Mouse (Mus musculus): ENCODE measurements at regions not wholly inside any gene's neighbourhood (a gene's known extent, or its start where the extent isn't known, plus 50 kb on each side); places are given as distances from the start of the nearest gene placed in this dataset.
A peak's percentile ranks its signal among the peaks of the same experiment; 100 is the strongest.

DNA sequence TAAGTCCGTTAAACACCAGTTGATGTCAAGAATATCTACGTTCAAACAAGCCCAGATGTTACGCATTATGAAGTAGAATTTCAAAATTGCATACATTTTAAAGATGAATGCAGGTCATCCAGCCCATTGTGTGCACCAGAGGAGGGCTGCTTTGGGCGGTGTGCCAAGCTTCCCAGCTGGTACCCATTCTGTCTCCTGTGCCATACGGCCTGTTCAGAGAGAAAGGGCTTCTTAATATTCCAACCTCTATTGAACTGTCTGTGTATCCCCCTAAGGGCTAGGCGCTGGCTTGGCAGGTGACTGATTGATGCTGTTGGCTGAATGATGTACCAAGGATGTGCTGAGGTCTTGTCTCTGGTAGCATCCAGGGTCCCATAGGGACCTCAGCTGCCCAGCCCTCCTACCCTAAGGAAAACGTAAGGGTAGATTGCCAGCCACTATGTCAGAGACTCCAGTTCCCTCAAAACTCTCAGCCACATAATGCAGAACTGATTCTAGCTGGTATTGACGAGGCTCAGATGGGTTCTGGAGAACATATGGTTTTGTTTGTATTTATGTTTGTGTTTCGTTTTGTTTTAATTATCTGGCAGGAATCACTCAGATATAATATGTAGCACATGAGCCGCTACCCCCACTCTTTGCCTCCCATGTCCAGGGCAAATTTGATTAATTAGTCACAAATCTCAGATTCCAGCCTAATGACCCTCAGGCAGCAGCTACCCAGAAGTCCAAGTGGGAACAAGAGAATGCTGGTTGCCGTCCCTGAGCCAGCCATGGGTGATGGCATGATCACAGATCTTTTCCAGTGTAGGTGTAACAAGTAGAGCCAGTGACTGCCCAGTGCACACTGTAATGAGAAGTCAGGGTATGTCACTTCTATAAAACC lies 212.0 kb upstream of the Usp24 start:
- no peak for DNase-seq (ENCODE audit: low read depth, low spot score)

DNA sequence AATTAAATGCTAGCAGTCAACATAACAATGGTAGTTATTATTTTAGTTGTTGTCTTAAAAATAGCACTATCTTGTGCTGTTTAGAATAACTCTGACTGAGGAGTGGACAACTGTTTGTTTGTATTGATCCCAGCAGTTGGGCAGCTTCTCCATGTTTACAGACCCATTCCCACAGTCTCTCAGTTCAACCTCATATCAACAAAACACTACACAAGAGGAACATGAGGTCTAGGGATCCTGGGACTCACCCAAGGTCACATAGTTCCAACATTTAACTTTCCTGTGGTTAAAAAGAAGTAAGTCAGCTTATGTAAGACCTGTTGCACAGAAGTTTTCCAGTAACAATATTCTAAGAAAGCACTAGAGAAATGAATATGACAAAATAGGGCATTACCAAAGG lies 203.0 kb upstream of the Usp24 start:
- no peak for DNase-seq (ENCODE audit: low read depth, low spot score)

DNA sequence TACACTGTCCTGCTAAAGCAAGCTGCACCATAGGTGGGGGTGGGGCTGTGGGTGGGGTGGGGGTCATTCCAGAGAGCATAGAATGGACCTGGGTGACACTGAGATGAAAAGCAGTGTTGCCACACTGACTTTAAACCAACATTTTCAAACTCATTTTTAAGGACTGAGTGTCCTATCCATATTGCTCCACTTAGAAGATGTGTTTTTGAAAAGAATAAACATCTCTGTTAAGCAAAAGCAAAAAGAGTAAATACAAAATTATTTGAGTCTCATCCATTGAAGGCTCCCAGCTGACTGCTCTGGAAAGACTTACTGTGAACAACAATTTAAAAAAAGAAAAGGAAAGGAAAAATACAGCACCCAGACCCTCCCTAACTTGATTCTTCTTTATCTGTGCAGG lies 202.3 kb upstream of the Usp24 start:
- DNase-seq (ENCODE audit: low read depth, low spot score): no peak

DNA sequence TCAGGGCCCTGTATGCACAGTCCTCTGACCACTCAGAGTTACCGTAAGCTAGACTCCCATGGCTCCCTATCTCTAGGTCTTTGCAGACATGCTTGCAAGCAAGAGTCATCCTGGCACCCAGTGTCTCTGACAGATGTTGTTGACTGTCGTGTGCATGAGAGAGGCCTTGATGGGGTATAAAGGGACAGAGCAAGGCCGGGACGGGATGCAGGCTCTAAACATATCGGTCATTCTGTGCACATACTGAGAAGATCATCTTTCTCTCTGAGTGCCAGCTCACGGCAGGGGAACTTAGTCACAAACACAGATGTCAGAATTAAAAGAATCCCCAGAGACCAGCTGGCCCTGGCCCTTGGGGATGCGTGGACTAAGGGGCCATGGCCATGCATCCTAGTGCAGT lies 199.4 kb upstream of the Usp24 start:
- no peak for DNase-seq (ENCODE audit: low read depth, low spot score)

DNA sequence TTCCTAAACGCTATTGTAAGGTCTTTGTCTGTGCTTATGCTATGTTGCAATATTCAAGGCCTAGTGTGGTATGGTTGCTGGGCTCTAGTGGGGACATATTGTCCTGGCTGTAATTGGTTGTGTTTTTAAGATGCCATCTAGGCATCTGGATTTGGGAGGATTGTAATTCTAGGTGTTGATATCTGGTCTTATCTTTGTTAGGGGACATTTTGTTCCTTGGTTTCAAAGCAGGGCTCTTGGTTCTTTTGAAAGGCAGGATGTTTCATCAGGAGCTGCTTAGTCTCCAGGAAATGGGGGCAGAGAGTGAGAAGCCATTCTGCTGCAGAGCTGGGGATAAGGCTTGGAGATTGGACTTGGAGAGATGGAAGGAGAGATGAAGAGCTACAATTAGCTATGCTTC lies 194.7 kb upstream of the Usp24 start:
- no peak for DNase-seq (ENCODE audit: low read depth, low spot score)

DNA sequence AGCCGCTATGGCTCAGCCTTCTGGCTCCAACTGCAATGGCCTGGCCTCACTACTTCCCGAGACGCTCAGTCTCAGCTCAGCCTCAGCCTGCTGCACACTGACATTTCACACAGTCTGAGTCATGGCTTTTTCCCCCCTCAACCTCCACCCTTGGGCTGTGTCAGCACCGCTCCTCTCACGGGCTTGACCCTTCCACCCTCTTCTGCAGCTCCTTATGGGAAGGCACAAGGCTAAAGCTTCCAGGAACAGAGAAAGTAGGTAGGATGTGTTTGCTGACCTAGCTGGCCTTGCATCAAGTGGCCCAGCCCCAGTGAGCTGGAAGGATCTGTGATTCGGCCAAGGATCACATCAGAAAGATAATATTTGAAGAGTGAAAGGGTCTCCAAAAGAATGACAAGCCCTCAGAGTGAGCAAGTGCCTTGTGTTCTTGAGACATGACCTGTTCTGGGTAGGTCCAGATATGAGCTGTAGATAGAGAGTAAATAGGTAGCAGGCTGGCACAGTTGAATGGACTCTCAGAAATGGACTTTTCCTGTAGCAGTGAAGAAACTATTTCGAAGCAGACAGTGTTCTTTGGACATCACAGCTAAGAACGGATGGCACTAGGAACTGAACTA lies 192.9 kb upstream of the Usp24 start:
- no peak for DNase-seq (ENCODE audit: low read depth, low spot score)

DNA sequence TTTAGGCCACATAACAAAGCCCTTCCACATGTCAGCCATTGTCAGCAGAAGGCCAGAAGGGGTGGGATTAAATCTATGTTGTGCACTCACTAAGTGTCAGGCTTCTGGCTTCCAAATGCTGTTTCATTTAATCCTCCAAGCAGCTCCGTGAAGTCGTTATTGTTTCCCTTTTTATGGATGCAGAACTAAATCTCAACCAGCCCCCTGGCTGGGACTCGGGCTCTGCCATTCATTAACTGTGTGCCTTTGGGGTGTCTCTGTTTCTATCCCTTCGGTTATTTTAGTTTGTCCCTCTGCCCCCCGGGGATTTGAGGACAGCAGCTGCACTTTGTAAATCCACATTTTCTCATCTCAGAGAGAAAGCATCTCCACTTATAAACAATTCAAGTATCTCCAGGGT lies 188.8 kb upstream of the Usp24 start:
- DNase-seq (ENCODE audit: low read depth, low spot score): no peak

DNA sequence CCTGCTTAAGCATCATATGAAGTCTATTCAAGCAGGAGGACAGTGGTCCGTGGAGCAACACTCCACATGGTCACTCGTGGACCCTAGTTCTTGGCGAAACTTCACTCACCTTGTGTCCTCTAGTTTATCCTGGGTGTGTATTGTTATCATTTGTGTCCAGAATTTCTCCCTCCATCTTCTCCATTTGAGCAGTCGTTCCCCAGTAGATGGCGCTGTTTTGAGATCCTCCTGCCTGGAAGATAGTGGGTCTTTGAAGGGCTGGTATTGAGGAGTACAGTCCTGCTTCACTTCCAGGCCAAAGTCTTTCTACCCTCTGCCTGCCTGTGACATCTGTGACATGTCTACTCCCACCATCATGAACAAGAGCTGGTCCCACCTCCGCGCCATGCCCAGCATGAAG lies 188.4 kb upstream of the Usp24 start:
- DNase-seq (ENCODE audit: low read depth, low spot score): peak; percentile 40

DNA sequence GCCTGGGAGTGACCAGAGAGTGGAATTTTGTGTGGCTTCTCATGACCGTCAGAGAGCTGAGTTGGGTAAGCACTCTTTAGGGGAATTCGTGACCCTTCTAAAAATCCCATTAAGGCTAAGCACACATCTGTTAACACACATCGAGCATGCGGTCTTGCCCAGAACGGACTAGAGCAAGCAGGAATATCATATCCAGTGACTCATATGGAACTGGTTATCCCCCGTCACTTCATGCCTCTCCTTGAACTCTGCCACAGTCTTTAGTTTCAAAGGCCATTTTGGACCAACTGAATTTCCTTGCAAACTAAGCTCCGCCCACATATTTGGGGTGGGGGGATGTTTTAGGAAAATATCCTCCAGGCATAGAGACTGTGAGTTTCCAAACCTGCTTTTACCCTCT lies 186.7 kb upstream of the Usp24 start:
- no peak for DNase-seq (ENCODE audit: low read depth, low spot score)

DNA sequence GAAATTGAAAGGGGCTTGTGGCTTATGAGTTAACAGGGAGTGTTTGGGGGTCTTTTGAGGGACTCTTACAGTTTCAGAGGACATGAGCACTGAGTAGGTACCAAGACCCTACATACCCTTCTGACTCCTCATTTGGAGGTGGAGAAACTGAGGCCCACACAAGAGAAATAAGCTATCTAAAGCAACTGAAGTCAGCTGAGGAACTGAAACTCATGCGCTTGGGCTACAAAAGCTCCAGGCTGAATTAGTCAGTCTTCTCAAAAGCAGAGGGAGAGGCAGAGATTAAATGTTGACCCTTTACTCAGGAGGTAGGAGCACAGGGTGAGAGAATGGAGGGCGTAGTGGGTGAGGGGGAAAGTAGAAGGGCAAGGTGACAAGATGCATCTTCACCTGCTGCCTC lies 186.2 kb upstream of the Usp24 start:
- DNase-seq (ENCODE audit: low read depth, low spot score): no peak

DNA sequence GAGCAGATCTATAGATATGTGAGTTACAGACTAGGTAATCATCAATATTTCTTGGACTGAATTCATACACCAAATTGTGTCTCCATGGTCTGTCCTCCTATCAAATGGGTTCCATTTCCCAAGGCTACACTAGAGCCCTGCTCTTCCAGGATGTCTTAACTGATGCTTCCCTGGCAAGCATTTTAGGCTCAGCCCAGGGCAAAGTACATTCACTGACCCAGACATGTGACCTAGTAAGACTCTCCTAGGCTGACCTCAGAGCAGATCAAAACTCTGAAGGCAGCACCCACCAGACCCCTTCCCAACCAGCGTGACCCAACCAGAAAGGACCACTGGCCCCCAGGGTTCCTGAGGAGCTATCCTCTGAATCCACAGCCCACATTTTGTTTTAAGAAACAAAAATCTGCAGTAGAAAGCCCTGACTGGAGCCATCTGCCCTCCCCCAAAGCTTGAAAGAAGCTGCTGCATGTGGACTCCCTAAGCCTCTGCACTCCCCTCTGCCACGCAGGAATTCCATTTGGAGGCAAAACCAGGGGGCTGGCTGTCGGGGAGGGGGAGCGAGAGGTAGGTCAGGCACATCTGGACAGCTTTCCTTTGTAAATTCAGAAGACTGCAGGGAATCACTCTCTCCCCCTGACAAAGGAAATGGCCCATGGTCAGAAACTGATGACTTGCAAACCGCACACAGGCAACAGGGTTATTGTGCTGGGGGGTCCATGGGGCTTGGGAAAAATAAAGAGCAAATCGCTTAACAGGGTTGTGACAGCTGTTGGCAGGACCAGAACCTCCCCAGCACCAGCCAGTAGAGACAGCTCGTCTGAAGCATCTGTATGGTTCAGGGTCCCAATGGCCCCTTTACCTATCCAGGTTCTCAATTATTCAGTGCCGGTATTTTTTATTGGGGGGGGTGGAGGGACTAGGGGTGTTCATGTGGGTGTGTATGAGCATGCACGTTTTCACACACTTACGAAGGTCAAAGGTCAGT lies 182.0 kb upstream of the Usp24 start:
- DNase-seq (ENCODE audit: low read depth, low spot score): no peak

DNA sequence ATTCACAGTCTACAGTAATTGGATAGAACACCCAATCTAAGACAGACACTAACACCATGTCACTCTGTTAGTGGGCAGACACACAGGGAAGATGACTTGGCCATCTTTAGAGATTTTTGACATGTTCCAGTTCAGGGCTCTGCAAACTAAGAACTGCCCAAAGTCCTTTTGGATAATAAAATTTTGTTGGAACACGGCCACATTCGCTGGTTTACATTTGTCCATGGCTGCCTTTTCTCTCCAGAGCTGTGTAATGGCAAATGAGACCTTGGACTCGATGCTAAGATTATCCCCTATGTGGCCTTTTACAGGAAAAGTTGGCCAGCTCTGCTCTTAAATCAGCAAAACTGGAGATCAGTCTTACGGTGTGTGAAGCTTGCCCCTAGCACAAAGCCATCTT lies 173.3 kb upstream of the Usp24 start:
- DNase-seq (ENCODE audit: low read depth, low spot score): no peak

DNA sequence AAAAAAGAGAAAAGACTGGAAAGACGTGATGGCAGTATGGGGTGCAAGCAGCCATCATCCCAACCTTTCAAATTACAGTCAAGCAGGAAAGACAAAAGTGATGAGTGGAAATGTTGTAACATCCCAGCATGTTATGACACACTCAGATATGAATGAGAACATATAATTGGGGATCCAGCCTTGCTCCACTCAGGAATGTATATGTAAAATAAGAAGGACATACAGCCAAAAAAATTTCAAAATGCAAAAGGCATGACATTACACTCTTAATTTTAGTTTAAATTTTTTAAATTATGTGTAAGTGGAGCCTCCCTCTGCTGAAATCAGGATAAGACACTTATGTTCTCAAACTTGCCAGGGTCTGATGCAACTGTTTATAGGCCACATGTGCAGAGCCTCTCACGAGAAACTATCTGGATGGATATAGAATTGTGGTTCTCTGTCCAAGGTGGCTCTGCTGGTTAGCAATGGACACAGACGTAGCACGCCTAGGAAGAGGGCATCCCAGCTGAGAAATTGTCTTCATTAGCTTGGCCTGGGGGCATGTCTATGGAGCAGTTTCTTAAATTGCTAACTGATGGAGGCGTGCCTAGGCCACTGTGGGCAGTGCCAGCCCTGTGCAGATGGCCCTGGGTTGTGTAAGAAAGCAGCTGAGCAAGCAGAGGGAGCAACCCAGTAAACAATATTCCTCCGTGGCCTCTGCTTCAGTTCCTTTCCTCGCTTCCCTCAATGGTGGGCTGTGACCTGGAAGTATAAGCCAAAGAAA lies 171.5 kb upstream of the Usp24 start:
- no peak for DNase-seq (ENCODE audit: low read depth, low spot score)

DNA sequence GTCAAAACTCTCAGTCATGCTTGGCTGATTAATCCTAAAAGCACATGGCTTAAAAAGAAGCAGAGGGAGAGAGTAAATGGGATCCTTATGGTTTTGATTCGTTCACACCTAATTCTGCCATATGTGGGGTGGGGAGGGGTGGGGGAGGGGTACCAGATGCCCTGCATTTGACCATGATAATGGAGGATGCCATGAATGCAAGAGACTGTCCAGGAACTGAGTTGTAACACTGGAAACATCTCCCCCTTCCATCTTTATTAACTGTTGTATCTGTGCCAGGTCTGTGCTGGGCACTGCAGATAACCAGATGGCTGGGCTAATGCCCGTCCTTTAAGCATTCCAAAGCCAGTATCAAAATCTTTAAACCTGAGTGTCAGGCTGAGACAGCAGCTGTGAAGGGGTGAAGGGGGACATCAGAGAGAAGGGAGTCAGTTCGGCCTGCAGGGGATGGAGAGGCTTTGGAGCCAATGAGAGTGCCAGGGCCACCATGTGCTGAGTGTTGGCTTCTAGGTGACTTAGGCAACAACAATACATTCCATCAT lies 169.0 kb upstream of the Usp24 start:
- DNase-seq (ENCODE audit: low read depth, low spot score): no peak

DNA sequence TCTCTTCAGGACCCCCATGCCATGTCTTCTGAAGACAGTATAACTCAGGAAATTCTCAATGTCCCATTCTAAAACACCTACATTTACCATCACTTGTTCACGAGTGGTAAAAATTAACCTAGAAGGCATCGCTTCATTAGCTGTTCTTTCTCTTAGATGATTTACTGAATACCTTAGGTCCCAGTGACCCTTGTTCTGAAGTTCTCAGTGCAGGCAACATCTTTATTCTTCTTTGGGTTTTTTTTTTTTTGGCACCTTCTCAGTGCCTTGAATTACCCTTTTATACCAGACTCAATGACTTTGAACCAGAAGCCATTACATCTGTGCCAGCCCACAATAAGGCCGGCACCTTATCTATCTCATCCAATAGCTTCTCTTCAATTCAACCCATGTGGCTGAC lies 167.1 kb upstream of the Usp24 start:
- no peak for DNase-seq (ENCODE audit: low read depth, low spot score)

DNA sequence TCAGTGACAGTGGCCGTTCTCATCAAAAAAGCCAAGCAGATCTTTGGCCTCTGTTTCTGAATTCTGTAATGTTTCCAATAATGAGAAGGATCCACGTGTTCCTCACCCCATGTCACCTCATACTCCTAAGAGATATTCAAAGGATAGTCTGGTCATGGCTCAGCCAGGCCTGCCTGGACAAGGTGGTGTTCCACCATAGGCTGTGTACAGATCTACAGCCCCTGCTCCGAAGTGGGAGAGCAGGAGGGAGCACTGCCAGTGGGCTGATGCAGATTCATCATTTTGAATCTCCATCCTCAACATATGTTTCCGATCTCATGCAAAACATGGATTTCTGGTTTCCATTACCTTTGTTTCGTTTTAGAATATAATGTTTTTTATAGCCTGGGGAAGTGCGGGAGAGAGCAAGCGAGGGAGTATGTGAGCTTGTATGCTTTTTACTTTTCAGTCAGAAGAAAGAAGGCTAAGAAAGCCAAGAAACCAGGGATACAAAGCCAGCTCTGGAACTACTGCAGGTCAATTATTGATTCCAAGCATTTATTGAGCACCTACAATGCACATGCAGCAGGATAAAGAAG lies 166.5 kb upstream of the Usp24 start:
- DNase-seq (ENCODE audit: low read depth, low spot score): no peak

DNA sequence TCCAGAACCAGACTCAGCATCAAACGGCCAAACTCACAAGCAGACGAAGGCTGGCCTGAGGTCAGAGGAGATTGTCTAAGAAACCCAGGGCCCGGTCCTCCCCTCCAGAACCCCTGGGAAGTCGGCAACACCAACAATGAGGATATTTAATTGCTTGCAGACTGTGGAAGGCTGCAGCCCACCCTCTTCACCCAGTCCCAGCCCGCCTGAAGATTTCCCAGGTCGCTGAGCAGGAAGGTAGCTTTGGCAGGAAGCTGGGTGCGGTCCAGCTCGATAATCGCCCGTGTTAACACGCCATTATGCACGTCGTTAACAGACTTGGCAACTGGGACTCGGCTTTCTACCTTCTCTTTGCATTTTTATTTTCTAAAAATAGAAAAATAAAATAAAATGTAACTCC lies 165.2 kb upstream of the Usp24 start:
- peak; percentile 18 for DNase-seq (ENCODE audit: low read depth, low spot score)

DNA sequence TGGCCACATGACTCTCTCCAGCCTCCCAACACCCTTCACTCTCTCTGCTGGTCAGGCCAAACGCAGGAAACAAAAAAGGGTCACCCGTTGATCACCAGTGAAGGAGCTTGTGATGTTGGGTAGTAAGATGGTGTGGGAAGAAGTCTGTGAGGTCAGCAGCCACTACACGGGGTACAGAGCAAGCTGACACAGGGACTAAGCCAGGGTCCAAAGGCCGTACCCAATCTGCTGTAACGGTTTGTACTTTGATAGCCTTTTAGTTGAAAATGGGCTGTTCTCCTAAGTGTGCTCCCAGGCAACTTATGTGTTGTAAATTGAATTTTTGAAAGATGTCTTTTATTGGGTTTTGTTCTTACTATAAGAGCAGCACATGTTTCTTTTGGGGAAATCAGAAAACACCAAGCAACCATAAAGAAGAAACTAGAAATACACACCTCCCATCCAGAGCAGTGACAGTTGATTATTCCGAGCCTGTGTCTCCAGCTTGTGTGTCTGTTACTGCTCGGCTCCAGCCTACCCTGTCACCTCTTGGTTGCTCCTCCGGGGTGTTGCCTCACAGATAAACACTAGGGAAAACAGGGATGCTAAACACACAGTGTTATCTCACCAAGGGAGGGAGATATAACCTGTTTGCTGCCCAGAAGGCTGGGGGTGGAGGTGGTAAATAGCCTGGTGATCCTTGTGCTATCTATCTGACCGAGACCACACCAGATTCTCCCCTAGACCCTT lies 158.4 kb upstream of the Usp24 start:
- DNase-seq (ENCODE audit: low read depth, low spot score): no peak

DNA sequence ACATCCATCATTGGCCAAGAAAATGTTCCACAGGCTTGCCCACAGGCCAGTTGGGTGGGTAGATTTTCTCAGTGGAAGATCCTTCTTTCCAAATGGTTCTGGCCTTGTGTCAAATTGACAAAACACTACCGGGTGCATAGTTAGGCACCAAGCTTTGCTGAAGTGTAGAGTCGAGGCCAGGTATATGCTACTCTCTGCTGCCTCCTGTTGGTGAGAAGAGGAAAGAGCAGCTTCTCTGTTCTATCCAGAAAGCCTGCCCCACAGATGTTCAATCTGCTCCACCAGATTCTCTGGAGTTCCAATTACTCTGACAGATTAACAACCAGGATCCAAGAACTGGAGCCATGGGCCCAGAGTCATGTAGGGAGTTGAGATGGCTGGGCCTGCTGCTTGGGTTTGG lies 154.4 kb upstream of the Usp24 start:
- DNase-seq (ENCODE audit: low read depth, low spot score): peak; percentile 48

DNA sequence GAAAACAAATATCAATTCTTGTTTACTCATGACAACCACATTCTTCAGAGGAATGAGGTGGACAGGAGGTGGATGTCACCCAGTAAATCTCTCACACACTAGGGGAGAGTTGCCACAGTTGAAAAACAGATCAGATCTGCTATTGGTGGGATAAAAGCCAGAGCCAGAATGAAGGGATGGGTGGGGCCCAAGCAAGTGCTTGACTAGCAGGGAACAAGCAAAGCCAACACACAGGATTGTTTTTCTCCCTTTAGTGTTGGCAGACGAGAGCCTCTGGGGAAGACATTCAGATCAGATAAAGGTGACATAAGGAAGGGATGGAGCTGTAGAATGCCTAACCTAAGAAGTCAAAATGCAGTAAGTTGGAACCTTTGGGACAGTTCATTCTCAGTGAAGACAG lies 153.5 kb upstream of the Usp24 start:
- DNase-seq (ENCODE audit: low read depth, low spot score): no peak

Data from ES-CJ7 (cell line).